10 mouse cellular contexts compared by ENCODE assay signal in genomic region chr7:75427322-75427721, GRCm38 (mm10). TPM values are rescaled to one million over a fixed set of nuclear protein-coding genes. Genes with fewer than 3 reads are reported as not detected.
DNase-seq lines count a peak whose midpoint lies in the region; ATAC-seq and TF ChIP-seq lines count a peak whose summit lies in the region.
"Had no signal": no experiment of that assay in that cellular context is flagged by ENCODE, and none has a peak within 500 bp of the region (broad histone marks: within the 10 kb centered on the region; RNA-seq: fewer than 3 reads in every experiment).

No protein-coding gene starts in this region.

- H3K4me1 ChIP-seq in heart, embryonic 12.5 days (replicated peaks): peaks cover 40% of the 10 kb centered on the region
- H3K4me1 ChIP-seq in stomach, postnatal 0 days (replicated peaks; ENCODE audit: control insufficient read depth, insufficient read depth): no peaks in the 10 kb centered on the region; the same call in 1 of the 2 replicates
- H3K4me1 ChIP-seq in forebrain, postnatal 0 days (ENCODE audit: insufficient read depth): no peaks in the 10 kb centered on the region

- TF ChIP-seq CTCF in stomach, postnatal 0 days (IDR thresholded peaks at IDR 0.05; ENCODE audit: low read depth): no peak
- TF ChIP-seq CTCF in forebrain, postnatal 0 days (IDR thresholded peaks at IDR 0.05; ENCODE audit: low read depth): no peak

- H3K36me3 ChIP-seq in heart, embryonic 12.5 days: no peaks in the 10 kb centered on the region
- no peaks in the 10 kb centered on the region for H3K36me3 ChIP-seq in stomach, postnatal 0 days (ENCODE audit: control insufficient read depth, insufficient read depth, low read length)
- no peaks in the 10 kb centered on the region for H3K36me3 ChIP-seq in forebrain, postnatal 0 days (ENCODE audit: insufficient read depth)
- H3K36me3 ChIP-seq: limb, embryonic 12.5 days had no signal

- 0 out of 2 replicates have a peak, but pooled peaks cover 3% of the 10 kb centered on the region for H3K9me3 ChIP-seq in heart, embryonic 12.5 days (replicated peaks)
- no peaks in the 10 kb centered on the region for H3K9me3 ChIP-seq in stomach, postnatal 0 days (ENCODE audit: control insufficient read depth, low read length)
- H3K9me3 ChIP-seq in forebrain, postnatal 0 days (ENCODE audit: low read length): no peaks in the 10 kb centered on the region
- H3K9me3 ChIP-seq: limb, embryonic 12.5 days had no signal

- H3K4me3 ChIP-seq in heart, embryonic 12.5 days: no peak overlapping the region
- no peak overlapping the region for H3K4me3 ChIP-seq in stomach, postnatal 0 days (ENCODE audit: low read depth, low read length)
- no peak overlapping the region for H3K4me3 ChIP-seq in forebrain, postnatal 0 days (ENCODE audit: low read depth, low read length)
- H3K4me3 ChIP-seq: limb, embryonic 12.5 days had no signal

- 63% methylated on average over 4 of the region's 4 CpGs for WGBS in heart, embryonic 12.5 days
- WGBS in stomach, postnatal 0 days: 11% methylated on average over 4 of the region's 4 CpGs
- WGBS in forebrain, postnatal 0 days: 83% methylated on average over 4 of the region's 4 CpGs

- DNase-seq in heart, adult 11 months: peak; percentile 99
- DNase-seq in fibroblast of lung, adult 2 months (ENCODE audit: low read depth): peak; percentile 91
- peak; percentile 79 for DNase-seq in kidney, adult 9 months
- DNase-seq in stomach, postnatal 0 days (ENCODE audit: low spot score): peak; percentile 73
- no peak for DNase-seq in forebrain, postnatal 0 days
- DNase-seq in left cerebral cortex, adult 18-20 months (ENCODE audit: low spot score in 2 of 2): no peak

- TF ChIP-seq EP300 in stomach, postnatal 0 days (optimal IDR thresholded peaks at IDR 0.05): no peak

- H3K4me2 ChIP-seq in heart, embryonic 12.5 days: no peak overlapping the region
- no peak overlapping the region for H3K4me2 ChIP-seq in stomach, postnatal 0 days (replicated peaks; ENCODE audit: low read depth)
- no peak overlapping the region for H3K4me2 ChIP-seq in forebrain, postnatal 0 days (ENCODE audit: low read depth)
- H3K4me2 ChIP-seq: limb, embryonic 12.5 days had no signal

- no peak overlapping the region for H3K27ac ChIP-seq in heart, embryonic 12.5 days (ENCODE audit: poor library complexity, severe bottlenecking)
- peak overlapping the region; percentile 73 for H3K27ac ChIP-seq in stomach, postnatal 0 days (replicated peaks)
- no peak overlapping the region for H3K27ac ChIP-seq in forebrain, postnatal 0 days (ENCODE audit: low read depth, low read length)
- H3K27ac ChIP-seq: limb, embryonic 12.5 days had no signal

- H3K9ac ChIP-seq in heart, embryonic 12.5 days: no peak overlapping the region
- no peak overlapping the region for H3K9ac ChIP-seq in stomach, postnatal 0 days (ENCODE audit: low read length)
- H3K9ac ChIP-seq in forebrain, postnatal 0 days: no peak overlapping the region
- H3K9ac ChIP-seq: limb, embryonic 12.5 days had no signal

- no peaks in the 10 kb centered on the region for H3K27me3 ChIP-seq in heart, embryonic 12.5 days (replicated peaks)
- no peaks in the 10 kb centered on the region for H3K27me3 ChIP-seq in stomach, postnatal 0 days (ENCODE audit: control insufficient read depth, insufficient read depth, low read length)
- H3K27me3 ChIP-seq in forebrain, postnatal 0 days (ENCODE audit: insufficient read depth, low read length): no peaks in the 10 kb centered on the region
- H3K27me3 ChIP-seq: CH12.LX; limb, embryonic 12.5 days had no signal

- ATAC-seq in heart, embryonic 12.5 days (ENCODE audit: insufficient number of reproducible peaks, low FRiP score): no peak
- ATAC-seq in stomach, postnatal 0 days (ENCODE audit: low FRiP score, low TSS enrichment): peak; percentile 98
- no peak for ATAC-seq in inflammation-experienced regulatory T-cells, adult 6 months
- ATAC-seq in forebrain, postnatal 0 days: no peak

RNA-seq across cellular contexts. Expression of gene Akap13, which starts 28.0 kb away (rescaled TPM):
- polyA plus RNA-seq in heart, embryonic 12.5 days (2016; fragmentation: Nextera tagmentation; extraction: Ambion mirVana): 66.9 and 73.2 TPM in 2 replicates
- polyA plus RNA-seq in stomach, postnatal 0 days (2015; fragmentation: Nextera tagmentation; extraction: Ambion mirVana): 15.2 and 18.8 TPM in 2 replicates
- 100 to 1,000 TPM; 228 to 429 (median 340) TPM for polyA plus RNA-seq in inflammation-experienced regulatory T-cells, adult 6 months (2017; shearing (Covaris generic))
- 16.2 and 16.3 TPM in 2 replicates for total RNA-seq in forebrain, postnatal 0 days (2014; rRNA removed)
- polyA plus RNA-seq in forebrain, postnatal 0 days (2015; fragmentation: Nextera tagmentation; extraction: Ambion mirVana): 5.8 and 9.1 TPM in 2 replicates
- total RNA-seq in left cerebral cortex, adult 18-20 months (2021): 10 to 100 TPM; 22.2 to 23.5 TPM

Comparison
In these comparisons a context has a peak if more than half of its experiments do, and no peak if none do; other contexts are left out.
1. DNase-seq: peak in heart, adult 11 months (single experiment), fibroblast of lung, adult 2 months (single experiment), kidney, adult 9 months (single experiment) and stomach, postnatal 0 days (single experiment); none in forebrain, postnatal 0 days (single experiment) and left cerebral cortex, adult 18-20 months (0 of 2).